Mouse (Mus musculus) heart, adult 2 months (tissue): Measurements from ENCODE around the gene Scarf1. TPM values are rescaled to one million over a fixed set of nuclear protein-coding genes. Genes with fewer than 3 reads are reported as not detected.

ENCODE experiments used
- DNase-seq, 2 experiments: peaks; one replicate each; pipeline ENCODE4 v3.0.0; 2021
- H3K27ac ChIP-seq: fragments of 200-600 bp; 2 replicates; pipeline ENCODE4 v1.8.1; 2022
- H3K27me3 ChIP-seq: fragments of 200-500 bp; 2 replicates; pipeline ENCODE4 v1.6.1; 2012; ENCODE audit warnings: mild to moderate bottlenecking, low read length, inconsistent platforms, mixed read lengths; ENCODE audit not compliant: control insufficient read depth, insufficient read depth
- H3K36me3 ChIP-seq: fragments of 200-500 bp; 2 replicates; pipeline ENCODE4 v1.6.1; 2012; ENCODE audit warnings: low read length, inconsistent platforms; ENCODE audit not compliant: control insufficient read depth, insufficient read depth
- H3K4me1 ChIP-seq: fragments of 200-500 bp; 2 replicates; pipeline ENCODE4 v1.6.1; 2011; ENCODE audit warnings: low read length; ENCODE audit not compliant: control insufficient read depth, insufficient read depth
- H3K4me3 ChIP-seq: fragments of 200-600 bp; 2 replicates; pipeline ENCODE4 v1.8.1; 2022
- H3K79me2 ChIP-seq: fragments of 200-500 bp; replicated peaks from 2 replicates; pipeline ENCODE4 v1.6.1; 2012; ENCODE audit warnings: mild to moderate bottlenecking, inconsistent platforms, low read length, moderate library complexity, mixed read lengths; ENCODE audit not compliant: control insufficient read depth, insufficient read depth
- H3K9ac ChIP-seq: fragments of 200-500 bp; 2 replicates; pipeline ENCODE4 v1.6.1; 2012; ENCODE audit warnings: low read depth, mild to moderate bottlenecking, control low read depth, inconsistent platforms, low read length, mixed read lengths
- CTCF ChIP-seq: fragments of 200-600 bp; IDR thresholded peaks from 2 replicates; pipeline ENCODE4 v1.8.1; 2022; ENCODE audit warnings: antibody characterized with exemption, mild to moderate bottlenecking, moderate library complexity
- EP300 ChIP-seq: fragments of 200-500 bp; IDR thresholded peaks from 2 replicates; pipeline ENCODE4 v1.6.1; 2011; ENCODE audit warnings: low read depth, low read length, control low read depth; ENCODE audit not compliant: insufficient read depth
- POLR2A ChIP-seq: fragments of 200-500 bp; IDR thresholded peaks from 2 replicates; pipeline ENCODE4 v1.6.1; 2011; ENCODE audit warnings: mild to moderate bottlenecking, low read depth, low read length, control low read depth; ENCODE audit not compliant: insufficient read depth
- WGBS: fragments of 180-500 bp; shearing (Covaris S2); methylation state at CpG from one replicate; pipeline ENCODE4 v1.1.7; 2018; 5-methylcytosine and 5-hydroxymethylcytosine counted together
- intact Hi-C: fragments of 180-260 bp; cut with DNase I; formaldehyde crosslinking; loops from one replicate; pipeline ENCODE4 v1.15.1; 2025
- polyA plus RNA-seq: library from polyadenylated mRNA; depleted of rRNA; stranded (reverse); fragments of >200 nt; gene quantifications from 2 replicates; pipeline ENCODE4 v1.2.3, GENCODE M21; 2012
- total RNA-seq, 2 experiments: library from RNA; stranded (reverse); gene quantifications; 2 replicates each; pipeline ENCODE4 v1.2.3; 2021

The Scarf1 gene
- total and polyA plus RNA-seq, 3 experiments, result 7.6 to 18.1 (median 8.5) TPM

- TF ChIP-seq POLR2A (no peak), CTCF (no peak), EP300 (no peak)
- WGBS, result 85% methylated on average over 15 of the region's 15 CpGs
- H3K79me2 ChIP-seq, result no peaks in the 10 kb centered on the region
- no peaks in the 10 kb centered on the region for H3K36me3 ChIP-seq
- 0 out of 2 replicates have a peak, but pooled peaks cover 1% of the 10 kb centered on the region for H3K4me1 ChIP-seq
- no peak overlapping the region for H3K9ac ChIP-seq
- intact Hi-C loops, result no loop called here
- H3K27me3 ChIP-seq, result no peaks in the 10 kb centered on the region
- no peak overlapping the region for H3K4me3 ChIP-seq
- no peak for DNase-seq
- H3K27ac ChIP-seq, result no peak overlapping the region
These were observed 12.3 kb downstream of the Scarf1 start for GRCm38 (mm10) chr11:75525531-75526125.

DNA sequence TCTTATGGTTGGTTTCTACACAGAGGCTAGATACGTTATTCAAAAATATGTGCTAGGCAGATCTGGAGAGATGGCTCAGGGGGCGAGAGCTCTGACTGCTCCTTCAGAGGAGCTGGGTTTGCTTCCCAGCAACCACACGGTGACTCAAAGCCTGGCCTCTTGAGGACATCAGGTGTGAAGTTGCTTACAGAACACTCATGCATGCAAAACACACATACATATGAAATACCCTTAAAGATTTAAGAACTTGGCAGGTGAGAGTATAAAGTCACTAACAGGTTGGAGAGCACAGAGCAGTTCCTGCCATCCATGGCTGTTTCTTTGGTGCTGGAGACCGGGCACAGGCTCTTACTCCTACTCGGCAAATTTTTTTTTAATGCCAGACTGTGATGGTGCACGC is 13.6 kb downstream of the Scarf1 start:
- H3K4me3 ChIP-seq, result no peak overlapping the region
- no peak for DNase-seq
- H3K79me2 ChIP-seq, result no peaks in the 10 kb centered on the region
- 0 out of 2 replicates have a peak, but pooled peaks cover 1% of the 10 kb centered on the region for H3K4me1 ChIP-seq
- H3K36me3 ChIP-seq, result no peaks in the 10 kb centered on the region
- TF ChIP-seq CTCF (no peak), EP300 (no peak), POLR2A (no peak)
- 89% methylated on average over 6 of the region's 6 CpGs for WGBS
- H3K27me3 ChIP-seq, result no peaks in the 10 kb centered on the region
- no peak overlapping the region for H3K9ac ChIP-seq
- H3K27ac ChIP-seq, result no peak overlapping the region
- intact Hi-C loops, result no loop called here

DNA sequence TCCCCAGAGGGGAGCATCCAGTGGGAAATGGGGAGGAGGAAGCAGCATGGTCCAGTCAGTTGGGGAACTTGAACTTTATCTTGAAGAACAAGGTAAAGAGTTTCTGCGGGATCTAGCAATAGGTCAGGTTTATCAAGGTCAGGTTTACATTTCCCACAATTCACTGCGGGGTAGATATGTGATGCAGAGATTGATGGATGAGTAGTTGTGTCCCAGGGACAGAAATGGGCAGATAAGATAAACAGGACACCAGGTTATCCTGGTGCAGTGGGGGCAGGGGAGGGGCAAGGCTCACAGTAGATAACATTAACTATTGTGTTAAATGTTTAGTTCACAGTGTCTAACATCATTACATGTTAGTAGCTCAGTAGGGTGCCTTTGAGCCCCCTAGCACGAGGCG is 16.4 kb downstream of the Scarf1 start:
- 46% methylated on average over 4 of the region's 4 CpGs for WGBS
- DNase-seq, result no peak
- Histone ChIP-seq H3K4me3 (no peak overlapping the region), H3K4me1 (peaks cover 4% of the 10 kb centered on the region), H3K36me3 (no peaks in the 10 kb centered on the region), H3K79me2 (no peaks in the 10 kb centered on the region), H3K27me3 (no peaks in the 10 kb centered on the region), H3K27ac (no peak overlapping the region), H3K9ac (no peak overlapping the region)
- TF ChIP-seq CTCF, result no peak
- no peak for TF ChIP-seq POLR2A
- no peak for TF ChIP-seq EP300
- intact Hi-C loops, result loop anchor here (1.0 to 2.0 kb wide), 2 partner anchors 17 to 44 kb away; partner anchors contain the start of gene Scarf1

DNA sequence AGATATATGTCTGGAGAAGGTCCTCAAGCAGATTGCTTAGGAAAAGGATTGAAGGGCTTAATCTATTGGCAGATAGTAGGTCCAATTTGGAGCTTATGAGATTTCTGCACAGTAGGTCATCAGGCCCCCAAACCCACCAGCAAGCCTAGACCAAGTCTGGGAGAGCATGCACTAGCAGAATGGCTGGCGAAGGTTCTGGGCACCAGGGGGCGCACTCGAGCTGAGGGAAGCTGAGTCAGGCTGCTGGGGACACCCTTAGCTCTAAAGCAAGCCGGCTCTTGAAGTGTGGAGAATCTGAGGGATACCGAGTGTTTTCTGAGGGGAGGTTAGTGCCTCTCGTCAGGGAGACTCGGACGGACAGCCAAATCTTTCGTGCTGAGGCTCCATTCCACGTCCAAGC is 17.0 kb downstream of the Scarf1 start:
- TF ChIP-seq EP300 (peak; percentile 88; the same call in 1 of the 2 replicates), POLR2A (no peak), CTCF (no peak; the same call in none of the 2 replicates)
- Histone ChIP-seq H3K36me3 (no peaks in the 10 kb centered on the region), H3K4me1 (peaks cover 9% of the 10 kb centered on the region), H3K4me3 (peak overlapping the region; percentile 68), H3K9ac (peak overlapping the region; percentile 89), H3K27ac (peak overlapping the region; percentile 88), H3K79me2 (no peaks in the 10 kb centered on the region), H3K27me3 (no peaks in the 10 kb centered on the region)
- 0% methylated on average over 10 of the region's 10 CpGs for WGBS
- DNase-seq, result peak; percentile 92 to 99
- intact Hi-C loops, result loop anchor here (1.0 to 2.0 kb wide), 2 partner anchors 18 to 43 kb away; partner anchors contain the start of gene Scarf1

DNA sequence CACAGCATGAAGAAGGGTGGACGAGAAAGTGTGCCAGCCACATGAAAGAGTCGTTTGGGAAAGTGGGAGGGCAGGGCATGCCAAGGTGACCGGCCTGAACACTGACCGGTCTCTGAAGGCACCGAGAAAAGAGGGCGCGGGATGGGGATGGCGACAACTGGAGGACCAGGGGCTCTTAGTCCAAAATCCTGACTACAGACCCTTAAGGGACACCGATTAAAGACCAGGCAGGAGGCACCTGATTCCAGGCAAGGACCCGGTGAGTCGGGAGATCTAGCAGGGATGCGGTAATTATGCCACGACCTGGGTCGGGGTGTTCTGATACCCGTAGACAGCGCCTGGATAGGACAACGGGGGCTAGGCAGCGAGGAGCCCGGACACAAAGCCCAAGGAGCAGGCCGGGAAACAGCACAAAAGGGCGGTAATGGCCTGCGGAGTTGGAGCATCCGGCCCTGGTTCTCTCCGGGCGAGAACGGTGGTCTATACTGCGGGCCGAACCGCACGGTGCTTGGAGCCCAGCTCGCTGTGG is 17.6 kb downstream of the Scarf1 start:
- Histone ChIP-seq H3K27ac (peak overlapping the region; percentile 88), H3K4me3 (peak overlapping the region; percentile 68), H3K27me3 (no peaks in the 10 kb centered on the region), H3K9ac (peak overlapping the region; percentile 89), H3K4me1 (peaks cover 9% of the 10 kb centered on the region), H3K36me3 (no peaks in the 10 kb centered on the region), H3K79me2 (no peaks in the 10 kb centered on the region)
- no peak for TF ChIP-seq CTCF
- 0 out of 2 replicates have a peak, but pooled peaks have one; percentile 6 for TF ChIP-seq POLR2A
- intact Hi-C loops, result loop anchor here (1.0 to 2.0 kb wide), 2 partner anchors 18 to 42 kb away; partner anchors contain the start of gene Scarf1
- under 1% methylated on average over 31 of the region's 31 CpGs for WGBS
- peak in 1 of 2 experiments; percentile 53 for DNase-seq
